Mouse (Mus musculus) ovary, adult 18-20 months (tissue): ENCODE results near the gene Baiap2l1.

Experiments
- DNase-seq: peaks from one replicate; pipeline ENCODE4 v3.0.0; 2022; ENCODE audit warnings: low spot score, mixed read lengths

Gene Baiap2l1

DNA sequence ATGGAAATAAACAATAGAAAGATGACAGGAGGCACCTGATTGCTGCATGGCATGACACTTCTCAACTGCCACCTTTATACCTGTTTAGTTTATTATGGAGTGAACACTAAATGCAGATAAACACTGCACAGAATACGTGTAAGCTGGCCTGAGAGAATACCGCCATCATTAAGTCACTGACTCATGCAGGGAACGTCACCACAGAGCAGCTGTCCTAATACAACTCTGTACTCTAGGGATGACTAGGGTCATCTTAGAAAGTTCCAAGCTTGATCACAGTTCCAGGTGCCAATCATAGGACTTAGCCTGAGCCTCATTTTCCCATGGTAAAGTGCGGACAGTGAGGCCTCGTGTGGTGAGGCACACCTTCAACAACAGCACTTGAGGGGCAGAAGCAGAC, 73.3 kb downstream of the Baiap2l1 start:
- no peak for DNase-seq

DNA sequence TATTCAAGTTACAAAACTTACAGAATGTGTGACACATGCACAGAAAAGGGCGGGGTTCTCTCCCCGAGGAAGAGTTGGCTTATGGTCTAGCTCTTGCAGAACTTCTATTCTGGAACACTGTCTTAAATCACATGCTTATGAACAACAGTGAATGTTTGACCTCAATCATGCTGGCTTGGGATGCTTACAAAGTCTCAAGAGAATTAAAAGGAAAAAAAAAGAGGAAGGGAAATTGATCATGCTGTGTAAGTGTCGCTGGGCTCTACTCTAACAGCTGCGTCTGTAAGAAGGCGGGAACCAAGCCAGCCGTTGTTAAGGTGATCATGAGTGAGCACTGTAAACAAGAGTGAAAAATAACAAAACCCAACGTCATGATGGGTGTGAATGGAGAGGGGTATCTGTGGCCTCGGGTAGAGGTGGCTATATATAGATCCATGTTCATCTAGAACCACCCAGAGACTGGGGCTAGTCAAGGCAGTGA, 74.3 kb downstream of the Baiap2l1 start:
- no peak for DNase-seq

DNA sequence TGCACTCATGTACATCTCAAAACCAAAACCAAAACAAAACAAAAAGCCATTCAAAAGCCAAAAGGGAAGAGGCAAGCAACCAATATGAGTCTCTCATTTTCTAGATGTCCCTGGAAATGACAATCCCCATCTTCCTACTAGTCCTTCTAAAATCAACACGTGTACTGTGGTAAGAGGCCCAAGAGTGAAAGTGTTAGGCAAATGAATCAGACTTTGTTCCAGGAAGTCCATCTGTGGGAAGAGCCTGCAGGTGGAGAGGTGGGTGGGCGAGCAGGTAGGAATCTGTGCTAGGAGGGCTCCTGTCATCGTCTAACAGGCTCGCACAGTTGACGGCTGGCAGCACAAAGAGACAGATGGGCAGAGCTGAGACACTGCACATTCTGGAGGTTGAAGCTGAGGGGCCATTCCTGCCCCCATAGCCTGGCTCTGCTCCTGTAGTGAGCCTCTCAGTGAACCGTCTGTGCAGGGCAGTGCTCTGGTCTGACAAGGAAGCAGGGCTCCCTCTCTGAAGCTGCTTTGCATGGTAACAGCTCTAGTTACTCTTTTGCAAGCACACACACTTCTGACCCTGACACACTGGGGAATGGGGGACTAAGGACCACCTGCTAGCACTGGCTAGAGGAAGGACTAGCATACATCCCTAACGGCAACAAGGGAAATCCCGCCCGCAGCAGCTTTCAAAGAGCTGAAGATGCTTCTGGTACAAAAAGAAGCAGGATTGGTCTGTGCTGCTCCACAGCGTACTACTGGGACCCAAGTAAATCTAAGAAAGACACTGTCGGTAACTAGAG, 75.2 kb downstream of the Baiap2l1 start:
- DNase-seq = no peak

DNA sequence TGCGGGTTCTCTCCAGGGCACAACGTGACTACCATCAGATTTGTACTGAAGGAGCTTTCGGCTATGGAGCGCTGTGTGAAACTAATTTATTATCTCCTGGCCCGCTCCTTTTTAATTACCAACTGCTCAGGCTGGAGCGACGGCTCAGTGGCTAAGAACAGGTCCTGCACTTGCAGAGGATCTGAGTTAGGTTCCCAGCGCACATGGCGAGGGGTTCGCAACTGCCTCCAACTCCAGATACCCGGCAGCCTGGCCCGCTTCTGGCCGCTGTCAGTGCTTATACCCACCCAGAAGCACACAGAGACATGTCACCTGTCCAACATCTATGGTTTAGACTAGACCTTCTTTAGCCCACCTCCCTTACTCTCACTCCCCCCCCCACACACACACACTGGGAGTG, 78.0 kb downstream of the Baiap2l1 start:
- DNase-seq = no peak

DNA sequence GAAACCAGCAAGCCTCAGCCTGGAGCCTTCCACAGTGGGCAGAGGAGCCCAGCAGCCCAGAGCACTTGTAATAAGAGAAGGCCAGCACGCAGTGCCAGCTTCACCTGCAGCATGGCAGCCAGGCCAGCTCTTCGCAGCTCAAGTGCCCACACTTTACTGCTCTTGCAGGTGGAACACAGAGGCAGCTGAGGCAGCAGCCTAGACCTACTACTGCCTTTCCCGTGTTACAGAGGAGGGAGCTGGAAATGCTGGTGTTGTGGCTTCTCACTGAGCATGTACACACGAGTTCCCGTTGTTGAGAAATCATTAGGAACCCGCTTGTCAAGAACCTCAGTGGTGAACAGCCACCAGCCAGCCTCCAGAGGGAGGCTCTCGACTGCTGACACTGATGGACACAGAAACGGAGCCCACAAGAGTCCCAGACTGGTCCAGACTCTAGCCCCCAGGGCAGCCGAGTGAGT, 78.8 kb downstream of the Baiap2l1 start:
- no peak for DNase-seq

DNA sequence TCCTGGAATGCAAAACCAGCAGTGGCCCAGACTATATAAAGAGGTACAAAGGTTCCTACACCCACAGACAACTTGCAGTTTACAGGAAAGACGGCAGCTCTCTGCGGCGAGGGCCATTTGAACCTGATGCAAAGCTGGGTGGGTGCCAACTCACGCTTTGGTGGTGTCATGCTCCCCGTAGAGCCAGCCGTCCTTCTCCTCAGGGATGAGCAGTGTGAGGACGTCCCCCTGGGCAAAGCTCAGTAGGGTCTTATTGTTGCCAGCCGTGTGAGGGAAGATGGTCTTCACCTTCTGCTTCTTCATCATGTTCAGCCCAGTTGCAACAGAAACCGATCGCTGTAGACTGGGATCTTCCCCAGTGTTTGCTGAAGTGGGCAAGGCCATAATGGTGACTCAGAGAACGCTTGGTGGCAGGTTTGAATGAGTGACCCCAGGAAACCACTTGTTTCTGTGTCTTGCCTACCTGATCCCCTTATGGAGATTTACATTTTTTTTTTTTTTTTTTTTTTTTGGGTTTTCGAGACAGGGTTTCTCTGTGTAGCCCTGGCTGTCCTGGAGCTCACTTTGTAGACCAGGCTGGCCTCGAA, 79.4 kb downstream of the Baiap2l1 start:
- no peak for DNase-seq

DNA sequence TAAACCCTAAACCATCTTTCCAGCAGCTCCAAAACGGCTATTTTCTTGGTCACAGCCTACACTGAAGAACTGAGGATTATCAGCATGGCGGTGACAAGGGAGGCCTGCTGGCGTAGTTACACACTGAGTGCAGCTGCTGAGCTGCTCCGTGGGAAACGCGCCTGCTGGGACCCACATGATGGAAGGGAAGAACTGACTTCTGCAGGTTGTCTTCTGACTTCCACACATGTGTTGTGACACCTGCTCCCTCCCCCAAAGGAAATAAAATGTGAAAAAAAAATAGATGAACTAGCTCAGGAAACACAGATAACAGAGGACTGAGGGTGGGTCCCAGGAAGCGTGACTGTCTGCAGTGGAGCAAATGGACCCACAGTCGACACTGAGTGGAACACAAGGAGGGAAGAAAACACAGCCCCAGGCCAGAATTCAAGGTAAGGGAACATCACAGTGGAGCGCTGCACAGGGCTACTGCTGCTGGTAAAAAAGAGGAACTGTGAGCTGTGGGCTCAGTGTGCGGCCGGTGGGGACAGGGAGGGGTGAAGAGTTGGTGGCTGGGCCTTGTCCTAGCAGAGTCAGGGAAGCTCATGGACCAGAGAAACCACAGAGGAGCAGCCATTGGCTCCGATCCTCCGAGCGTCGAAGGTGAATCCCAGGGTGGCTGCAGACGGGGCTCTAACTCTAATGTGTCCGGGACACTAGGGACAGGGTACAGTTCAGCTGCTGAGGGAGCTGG, 80.8 kb downstream of the Baiap2l1 start:
- no peak for DNase-seq

DNA sequence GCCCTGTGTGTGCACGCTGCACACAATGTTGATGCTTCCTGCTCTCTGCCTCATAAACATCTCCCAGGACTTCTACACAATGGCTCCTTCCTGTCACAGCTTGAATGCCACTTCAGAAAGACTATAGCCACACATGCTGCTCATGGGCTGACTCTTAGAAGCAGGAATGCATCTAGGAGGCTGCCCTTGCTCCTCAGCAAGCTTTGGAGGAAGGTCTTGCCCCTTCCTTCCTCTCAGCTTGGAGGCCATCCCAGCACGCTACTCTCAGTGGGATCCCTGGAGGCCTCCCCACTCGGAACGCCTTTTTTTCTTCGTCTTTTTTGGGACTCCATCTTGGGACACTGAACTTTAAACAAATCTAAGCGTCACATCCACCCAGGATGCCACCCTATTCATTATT, 83.0 kb downstream of the Baiap2l1 start:
- DNase-seq = no peak

DNA sequence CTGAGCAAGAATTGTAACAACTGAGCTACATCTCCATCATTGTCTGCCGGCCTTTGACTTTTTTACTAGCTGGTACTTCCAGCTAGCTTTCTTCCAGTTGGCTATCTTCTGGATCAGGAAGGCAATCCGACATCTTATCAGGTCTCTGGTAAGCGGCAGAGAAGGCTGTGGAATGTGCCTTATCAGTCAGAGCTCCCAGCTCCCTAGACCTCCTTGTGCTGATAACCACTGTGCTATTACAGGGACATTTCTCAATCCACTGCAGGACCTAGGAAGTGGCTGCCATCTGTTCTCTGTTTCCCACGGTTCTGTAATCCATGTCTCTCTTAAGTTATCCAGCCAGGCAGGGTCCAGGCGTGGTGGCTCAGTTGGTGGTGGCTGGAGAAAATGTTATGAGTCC, 86.1 kb downstream of the Baiap2l1 start:
- DNase-seq = no peak

DNA sequence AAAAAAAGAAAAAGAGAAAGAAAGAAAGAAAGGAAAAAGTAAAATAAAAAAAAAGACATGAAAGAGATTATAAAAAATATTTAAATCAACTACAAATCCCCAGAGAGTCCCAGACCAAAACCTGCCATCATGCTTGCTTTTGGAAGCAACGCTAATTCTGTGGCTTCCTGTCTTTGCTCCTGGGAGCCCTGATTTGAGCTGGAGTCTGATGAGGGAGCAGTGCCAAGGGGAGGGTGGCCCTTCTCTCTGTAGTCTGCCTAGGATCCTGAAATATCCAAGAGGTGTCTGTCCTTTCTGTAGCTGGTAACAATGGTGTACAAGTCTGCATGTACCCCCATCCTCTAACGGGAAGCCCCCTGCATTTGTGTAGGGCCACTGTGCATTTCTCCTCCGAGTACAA, 86.8 kb downstream of the Baiap2l1 start:
- no peak for DNase-seq

DNA sequence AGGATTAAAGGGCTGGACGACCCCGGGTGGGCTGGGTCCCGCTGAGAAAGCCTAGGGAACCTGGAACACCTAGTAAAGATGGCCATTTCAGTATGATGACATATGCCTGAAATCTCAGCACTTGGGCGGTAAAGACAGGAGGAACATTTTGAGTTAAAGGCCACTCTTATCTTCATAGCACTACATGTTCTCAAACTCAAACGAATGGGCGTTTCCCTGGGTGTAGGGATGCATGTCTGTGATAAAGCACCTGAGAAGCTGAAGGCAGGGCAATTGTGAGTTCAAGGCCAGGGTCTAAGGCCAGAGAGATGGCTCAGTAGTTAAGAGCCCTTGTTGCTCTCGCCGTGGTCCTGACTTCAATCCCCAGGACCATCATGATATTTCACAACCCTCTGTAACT, 87.5 kb downstream of the Baiap2l1 start:
- no peak for DNase-seq

DNA sequence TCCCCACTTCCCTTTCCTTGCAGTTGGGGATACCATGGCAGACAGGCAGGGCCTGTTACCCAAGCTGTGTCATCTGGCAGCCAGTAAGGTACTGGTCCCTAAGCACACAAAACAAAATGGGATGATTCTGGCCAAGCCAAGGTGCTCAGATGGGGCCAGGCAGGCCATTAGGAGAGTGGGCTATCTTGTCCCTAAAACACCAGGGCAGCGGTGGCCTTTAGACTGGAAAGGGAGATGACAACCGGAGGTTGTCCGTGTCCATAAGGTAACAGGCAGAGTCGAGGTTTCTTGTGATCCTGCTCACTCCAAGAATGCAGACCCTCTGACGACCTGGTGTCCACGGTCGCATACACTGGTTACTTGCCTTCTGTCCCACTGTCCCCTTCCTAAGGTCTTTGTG, 88.0 kb downstream of the Baiap2l1 start:
- no peak for DNase-seq

DNA sequence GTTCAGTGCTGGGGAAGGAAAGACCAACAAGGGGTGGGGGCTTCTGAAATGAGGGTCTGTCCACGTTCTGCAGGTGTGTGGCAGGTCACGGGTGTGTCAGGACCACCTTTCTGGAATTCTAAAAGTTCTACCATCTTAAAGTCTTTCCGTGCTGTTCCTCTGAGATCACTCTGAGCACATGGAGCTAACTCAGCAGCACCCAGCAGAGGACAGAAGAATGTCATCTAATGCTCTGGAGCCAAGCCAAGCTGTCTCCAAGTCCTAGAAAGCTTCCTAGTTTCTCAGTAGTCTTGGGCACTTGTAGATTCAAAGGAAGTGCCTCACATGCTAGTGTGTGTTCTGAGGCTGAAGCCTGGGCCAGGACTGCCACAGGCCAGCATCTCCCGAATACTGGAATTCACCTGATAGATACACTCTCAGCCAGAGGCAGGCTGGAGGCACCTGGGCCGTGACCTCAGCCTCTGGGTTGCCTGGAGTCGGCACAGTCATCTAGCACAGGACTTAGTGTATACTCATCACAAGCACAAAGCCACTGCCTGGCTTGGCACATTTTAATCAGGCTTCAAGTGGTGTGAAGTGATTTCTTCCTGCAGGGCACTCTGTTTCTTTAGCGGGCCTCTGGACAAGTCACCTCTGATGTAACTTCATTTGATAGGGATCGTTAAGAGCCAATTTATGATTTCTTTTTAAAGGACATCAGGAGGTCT, 90.2 kb downstream of the Baiap2l1 start:
- DNase-seq = no peak

DNA sequence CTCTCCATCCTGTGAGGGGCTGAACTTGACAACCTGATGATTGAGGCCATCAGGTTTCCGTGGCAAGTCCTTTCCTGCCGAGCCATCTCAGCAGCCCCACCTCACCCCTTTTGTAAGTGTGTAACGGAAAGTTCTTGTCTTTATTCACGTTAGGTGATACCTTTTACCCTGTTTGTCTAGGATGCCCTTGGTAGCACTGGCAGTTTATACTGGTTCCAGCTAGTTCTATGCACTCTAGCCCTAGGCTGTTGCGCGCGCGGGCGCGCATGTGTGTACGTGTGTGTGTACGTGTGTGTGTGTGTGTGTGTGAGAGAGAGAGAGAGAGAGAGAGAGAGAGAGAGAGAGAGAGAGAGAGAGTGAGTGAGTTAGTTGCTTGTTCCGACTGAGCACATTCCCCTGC, 94.4 kb downstream of the Baiap2l1 start:
- no peak for DNase-seq

DNA sequence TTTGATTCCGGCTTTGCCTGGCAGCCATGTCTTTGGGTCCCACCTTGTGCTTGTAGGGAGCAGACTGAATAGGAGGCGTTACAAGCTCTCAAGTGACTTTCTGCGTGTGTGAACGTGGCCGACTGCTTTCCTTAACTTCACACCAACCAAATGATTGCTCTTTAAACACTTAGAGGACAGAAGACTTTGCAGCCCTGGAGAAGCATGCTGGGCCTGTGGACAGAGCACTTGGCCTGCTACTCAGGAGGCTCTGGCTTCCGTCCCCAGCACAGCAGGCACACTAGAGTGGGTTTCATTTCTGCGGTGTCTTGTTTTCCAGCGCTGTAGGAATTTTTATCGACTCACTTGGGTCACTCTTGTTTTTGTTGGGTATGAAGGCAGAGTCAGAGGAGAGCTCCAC, 94.8 kb downstream of the Baiap2l1 start:
- no peak for DNase-seq

DNA sequence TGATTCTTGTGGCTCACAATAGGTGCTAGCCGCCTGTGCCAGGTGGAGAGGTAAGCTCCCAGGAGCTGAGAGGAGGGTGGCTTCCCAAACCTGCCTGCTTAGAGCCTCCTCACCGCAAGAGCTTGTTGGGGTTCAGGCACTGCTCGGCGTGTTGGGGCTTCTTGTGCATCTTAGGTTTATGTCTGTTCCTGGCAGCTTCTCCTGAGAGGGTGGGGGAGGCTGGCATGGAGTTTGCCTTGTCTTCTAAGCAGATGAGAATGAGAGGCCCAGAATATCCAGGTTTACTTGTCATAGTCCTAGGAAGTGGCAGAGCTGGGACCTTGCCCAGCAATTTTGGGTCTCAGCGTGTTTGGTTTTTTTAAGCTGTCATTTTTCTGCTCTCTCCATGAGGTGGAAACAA, 96.1 kb downstream of the Baiap2l1 start:
- DNase-seq = no peak

DNA sequence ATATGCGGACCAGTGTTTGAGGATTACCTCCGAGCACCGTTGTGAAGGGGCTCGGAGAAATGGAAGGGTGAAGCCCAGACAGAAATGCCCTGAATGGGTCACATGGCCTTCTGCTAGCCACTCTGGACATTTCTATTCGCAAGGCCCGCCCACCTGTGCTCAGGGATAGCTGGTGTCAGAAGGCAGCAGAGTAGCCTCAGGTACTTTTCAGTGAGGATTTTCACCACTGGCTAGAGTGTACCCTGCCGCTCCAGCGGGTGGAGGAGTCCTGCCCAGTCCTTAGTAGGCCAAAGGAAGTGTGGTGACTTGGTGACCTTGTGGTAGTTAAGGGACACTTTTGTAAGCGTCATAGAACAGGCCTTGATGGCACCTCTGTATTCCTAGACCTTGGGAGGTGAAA, 96.6 kb downstream of the Baiap2l1 start:
- DNase-seq = no peak

DNA sequence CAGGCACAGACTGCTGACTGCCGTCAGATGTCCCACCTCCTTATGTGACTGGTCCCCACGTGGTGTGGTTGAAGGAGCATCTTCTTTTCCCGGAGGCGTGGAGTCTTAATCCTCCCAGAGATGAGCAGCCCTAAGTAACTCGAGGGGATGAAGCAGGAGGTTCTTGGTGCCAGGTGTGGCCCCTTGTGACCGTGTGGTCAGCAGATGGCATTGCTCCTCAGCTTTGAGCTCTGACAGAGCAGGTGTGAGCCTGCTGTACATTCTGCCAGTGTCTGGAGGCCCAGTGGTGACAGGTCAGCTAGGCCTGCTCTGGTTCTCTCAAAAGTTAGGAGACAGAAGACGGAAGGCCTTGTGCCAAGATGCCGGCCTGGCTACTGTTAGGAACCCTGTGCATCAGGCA, 97.4 kb downstream of the Baiap2l1 start:
- DNase-seq = no peak

DNA sequence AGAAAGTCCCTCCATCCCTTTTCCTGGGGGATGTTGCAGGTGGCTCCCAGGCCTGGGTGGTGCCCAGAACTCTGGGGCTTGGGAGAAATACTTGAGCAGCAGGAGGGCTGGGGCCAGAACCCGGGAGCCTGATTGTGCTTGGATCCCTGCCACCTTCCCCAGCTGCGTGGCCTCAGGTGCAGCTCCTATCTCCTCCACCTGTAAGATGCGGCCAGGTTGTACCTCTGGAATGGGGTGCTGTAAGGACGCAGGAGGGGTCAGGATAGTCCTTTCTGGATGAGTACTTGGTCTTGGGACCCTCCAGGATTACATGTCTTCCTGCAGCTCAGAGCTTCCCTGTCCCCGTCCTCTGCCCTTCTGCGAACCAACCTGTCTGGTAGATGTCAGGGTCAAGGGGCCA, 98.7 kb downstream of the Baiap2l1 start:
- no peak for DNase-seq

DNA sequence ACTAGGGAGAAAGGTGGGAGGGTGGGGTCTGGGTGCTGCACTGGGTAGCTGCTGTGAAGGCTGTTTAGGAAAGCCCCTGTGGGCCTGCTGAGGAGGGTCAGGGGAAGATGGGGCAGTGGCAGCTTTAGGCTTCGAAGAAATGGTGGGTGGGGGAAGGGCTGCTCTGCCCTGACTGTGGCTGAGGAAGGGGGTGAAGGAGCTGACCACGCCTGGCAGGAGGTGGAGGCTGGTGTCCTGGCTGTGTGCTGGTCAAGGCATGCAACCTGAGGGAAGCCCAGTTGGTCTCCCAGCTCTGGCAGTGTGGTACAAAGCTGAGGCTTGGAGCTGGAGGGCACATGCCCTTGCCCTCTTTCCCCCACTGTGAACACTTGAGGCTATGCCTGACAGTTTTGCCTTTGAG, 99.2 kb downstream of the Baiap2l1 start:
- no peak for DNase-seq

DNA sequence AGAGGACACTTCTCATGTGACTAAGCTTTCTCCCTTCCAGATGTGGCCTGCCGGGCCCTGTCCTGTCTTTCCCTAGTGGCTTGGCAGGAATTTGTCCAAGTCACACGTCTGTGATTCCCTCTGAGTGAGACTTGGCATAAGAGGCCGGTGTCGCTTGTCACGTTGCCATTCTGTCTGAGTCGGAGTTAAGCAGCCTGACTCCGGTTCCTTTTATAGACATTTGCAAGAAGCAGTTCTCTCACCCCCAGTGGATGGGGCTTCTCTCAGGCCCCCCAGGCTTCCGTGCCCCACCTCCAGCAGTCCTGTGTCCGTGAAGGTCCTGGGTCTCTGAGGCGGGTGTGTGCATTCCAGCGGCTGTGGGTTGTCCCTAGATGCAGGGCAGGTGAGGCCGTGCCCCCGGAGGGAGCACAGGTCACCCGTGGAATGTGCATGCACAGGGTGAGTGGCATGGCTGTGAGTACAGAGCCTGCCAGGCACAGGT, 99.7 kb downstream of the Baiap2l1 start:
- DNase-seq = no peak

DNA sequence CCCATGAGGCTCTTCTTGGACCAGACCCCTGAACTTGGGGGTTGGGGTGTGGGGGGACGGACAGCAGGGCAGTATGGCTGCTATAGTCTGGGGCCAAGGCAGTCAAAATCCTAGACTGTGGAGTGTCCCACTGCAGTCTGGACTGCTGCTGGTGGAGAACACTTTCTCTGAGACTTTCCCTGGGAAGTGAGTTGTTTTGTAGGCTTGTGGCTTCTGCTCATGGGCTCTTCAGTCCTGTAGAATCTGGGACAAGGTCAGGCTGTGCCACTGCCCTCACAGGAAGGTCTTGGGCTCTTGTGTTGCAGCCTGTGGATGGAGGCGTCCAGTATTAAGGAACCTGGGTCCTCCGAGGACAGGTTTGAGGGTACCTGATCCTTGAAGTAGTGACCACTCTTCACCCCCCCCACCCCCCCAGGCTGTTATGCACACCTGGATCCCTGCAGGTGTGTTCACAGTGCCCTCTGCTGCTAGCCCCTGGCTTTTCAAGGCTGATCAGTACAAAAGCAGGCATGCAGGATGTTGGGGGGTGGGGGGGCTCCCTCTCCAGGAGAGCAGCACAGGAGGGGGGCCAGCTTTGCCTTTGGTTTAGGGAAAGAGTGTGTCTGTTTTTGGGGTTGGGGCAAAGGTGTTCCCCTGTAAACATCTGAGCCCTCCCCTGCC, 100.3 kb downstream of the Baiap2l1 start:
- no peak for DNase-seq
